8 mouse cellular contexts compared by ENCODE assay signal in the genomic region with DNA sequence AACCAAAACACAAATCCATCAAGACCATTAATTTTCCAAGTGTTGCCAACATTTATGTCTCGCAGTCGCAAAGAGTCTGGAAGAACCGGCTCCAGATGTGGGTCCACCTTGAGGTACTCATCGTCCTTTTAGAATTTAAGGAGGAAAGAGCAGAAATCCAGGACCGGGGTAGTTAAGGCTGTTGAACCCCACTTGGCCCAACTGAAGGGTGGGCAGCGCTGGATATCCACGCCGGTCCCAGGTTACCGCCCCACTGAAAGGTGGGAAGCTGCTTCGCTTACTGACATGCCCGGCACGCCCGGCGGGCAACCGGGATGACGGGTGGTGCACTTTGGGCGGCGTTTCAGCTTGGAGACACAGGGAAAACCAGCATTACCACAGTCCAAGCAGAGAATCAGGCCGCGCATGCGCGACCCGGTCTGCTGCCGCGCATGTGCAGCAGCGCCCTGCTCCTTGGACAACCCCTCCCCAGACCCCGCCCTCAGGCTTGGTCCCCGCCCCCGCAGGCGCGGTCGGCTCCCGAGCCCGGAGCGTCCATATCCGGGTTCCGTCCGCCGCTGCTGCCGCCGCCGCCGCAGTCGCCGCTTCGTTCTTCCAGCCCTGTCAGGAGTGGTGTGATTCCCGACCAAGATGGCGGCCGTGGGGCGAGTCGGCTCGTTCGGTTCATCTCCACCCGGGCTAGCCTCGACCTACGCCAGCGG. TPM values are rescaled to one million over a fixed set of nuclear protein-coding genes. Genes with fewer than 3 reads are reported as not detected.
DNase-seq lines count a peak whose midpoint lies in the region; ATAC-seq lines count a peak whose summit lies in the region.

Dync1li1 (plus strand) TSS at position 539 of the 701 bp plus-strand sequence.

- under 1% methylated on average over 44 of the region's 57 CpGs for WGBS in forebrain, embryonic 14.5 days
- under 1% methylated on average over 56 of the region's 57 CpGs for WGBS in neural tube, embryonic 15.5 days

- peaks cover 19% of the 10 kb centered on the region for H3K4me1 ChIP-seq in forebrain, embryonic 14.5 days (ENCODE audit: control insufficient read depth, insufficient read depth, low read length)
- H3K4me1 ChIP-seq in neural tube, embryonic 15.5 days: peaks cover 28% of the 10 kb centered on the region

- intact Hi-C loops in heart, postnatal 14 days (cut with DNase I): loop anchor here (2.0 to 5.0 kb wide), 2 partner anchors 41 to 42 kb away; partner anchors contain the start of gene Cmtm6

- peak within 1 kb of the TSS; percentile 75 for H3K4me2 ChIP-seq in forebrain, embryonic 14.5 days (ENCODE audit: low read length)
- H3K4me2 ChIP-seq in neural tube, embryonic 15.5 days: peak within 1 kb of the TSS; percentile 71

- H3K36me3 ChIP-seq in forebrain, embryonic 14.5 days (ENCODE audit: control insufficient read depth, insufficient read depth, low read length): peaks cover 19% of the 10 kb centered on the region
- H3K36me3 ChIP-seq in neural tube, embryonic 15.5 days: peaks cover 11% of the 10 kb centered on the region

- no peaks in the 10 kb centered on the region for H3K27me3 ChIP-seq in forebrain, embryonic 14.5 days (replicated peaks; ENCODE audit: control insufficient read depth, insufficient read depth, low read length)
- H3K27me3 ChIP-seq in neural tube, embryonic 15.5 days (replicated peaks): no peaks in the 10 kb centered on the region

- H3K9ac ChIP-seq in forebrain, embryonic 14.5 days (ENCODE audit: low read length): peak within 1 kb of the TSS; percentile 95
- H3K9ac ChIP-seq in neural tube, embryonic 15.5 days (replicated peaks): peak within 1 kb of the TSS; percentile 96

- peak within 1 kb of the TSS; percentile 96 for H3K27ac ChIP-seq in forebrain, embryonic 14.5 days (ENCODE audit: low read depth, low read length)
- peak within 1 kb of the TSS; percentile 98 for H3K27ac ChIP-seq in neural tube, embryonic 15.5 days (replicated peaks)

- DNase-seq in ES-CJ7 (ENCODE audit: low read depth, low spot score): peak; percentile 98
- DNase-seq in cerebellum, adult 11 months: peak; percentile 99
- peak; percentile 98 for DNase-seq in forebrain, embryonic 14.5 days (ENCODE audit: low spot score)
- DNase-seq in heart, postnatal 14 days: peak; percentile 99
- DNase-seq in layer of hippocampus, adult 11-12 months (ENCODE audit: low spot score): peak; percentile 98
- peak; percentile 96 to 98 for DNase-seq in lung, adult 18-20 months
- peak; percentile 97 for DNase-seq in testis, postnatal 14 days (ENCODE audit: low spot score)

- H3K4me3 ChIP-seq in forebrain, embryonic 14.5 days (ENCODE audit: low read depth, low read length): peak within 1 kb of the TSS; percentile 99
- peak within 1 kb of the TSS; percentile 84 for H3K4me3 ChIP-seq in neural tube, embryonic 15.5 days (replicated peaks)

- no peaks in the 10 kb centered on the region for H3K9me3 ChIP-seq in forebrain, embryonic 14.5 days (replicated peaks; ENCODE audit: control insufficient read depth, low read length)
- H3K9me3 ChIP-seq in neural tube, embryonic 15.5 days (replicated peaks): no peaks in the 10 kb centered on the region

- ATAC-seq in forebrain, embryonic 14.5 days: peak; percentile 97
- ATAC-seq in neural tube, embryonic 15.5 days (ENCODE audit: low FRiP score): peak; percentile 95

RNA-seq across cellular contexts. Expression of gene Dync1li1, which starts in this region (rescaled TPM):
- polyA plus RNA-seq in forebrain, embryonic 14.5 days (2014; fragmentation: Nextera tagmentation; extraction: Ambion mirVana): 66.8 and 71.7 TPM in 2 replicates
- total RNA-seq in heart, postnatal 14 days (2021): 10 to 100 TPM; 76.2 to 78.2 TPM
- polyA plus RNA-seq in neural tube, embryonic 15.5 days (2015; fragmentation: Nextera tagmentation; extraction: Ambion mirVana): 124 and 140 TPM in 2 replicates

Comparison
In these comparisons a context has a peak if more than half of its experiments do, and no peak if none do; other contexts are left out.
1. Peak in every context shown above with its lines: DNase-seq, ATAC-seq, H3K4me3 ChIP-seq and H3K27ac ChIP-seq.